Mouse (Mus musculus) adrenal gland, adult (tissue): ENCODE measurements around the gene Znhit6.
A peak's percentile ranks its signal among the peaks of the same experiment; 100 is the strongest.

Source experiments
- DNase-seq, 2 experiments: peaks; one replicate each; pipeline ENCODE4 v3.0.0; 2022 to 2023; ENCODE audit warnings: low spot score in 1 of 2; ENCODE audit not compliant: inconsistent age in 2 of 2

The Znhit6 gene

DNA sequence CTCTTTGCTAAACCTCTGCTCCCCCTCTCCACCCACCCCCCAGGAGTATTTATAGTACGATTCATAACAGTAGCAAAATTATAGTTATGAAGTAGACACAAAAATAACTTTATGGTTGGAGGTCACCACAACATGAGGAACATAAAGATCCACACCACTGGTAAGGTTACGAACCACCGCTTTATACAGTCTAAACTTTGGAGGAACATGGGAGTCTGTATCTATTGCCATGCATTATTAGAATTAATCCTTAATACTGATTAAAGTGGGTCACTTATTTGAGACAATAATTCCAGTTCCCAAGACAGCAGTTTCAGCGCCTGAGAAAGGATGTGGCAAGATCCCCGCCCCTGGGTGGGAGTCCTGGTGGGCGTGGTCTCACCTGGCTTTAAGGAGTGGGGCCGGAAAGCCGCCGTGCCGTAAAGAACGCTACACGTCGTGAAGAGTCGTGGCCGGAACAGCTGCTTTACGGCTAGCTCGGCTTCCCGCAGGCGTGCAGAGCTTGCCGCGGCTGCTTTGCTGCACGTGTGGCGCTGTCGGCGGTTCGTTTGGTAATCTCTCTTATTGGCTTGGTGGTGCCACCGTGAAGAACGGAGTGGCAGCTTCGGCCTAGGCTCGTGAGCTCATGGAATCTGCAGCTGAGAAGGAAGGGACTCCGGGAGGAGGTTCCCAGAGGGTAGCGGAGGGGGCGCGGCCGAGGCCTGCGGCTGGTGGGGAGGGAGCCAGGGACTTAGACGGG is at the start of gene Znhit6:
Znhit6 (plus strand) TSS at position 463 of the 739 bp plus-strand sequence.
- DNase-seq, result peak; percentile 93 to 97

DNA sequence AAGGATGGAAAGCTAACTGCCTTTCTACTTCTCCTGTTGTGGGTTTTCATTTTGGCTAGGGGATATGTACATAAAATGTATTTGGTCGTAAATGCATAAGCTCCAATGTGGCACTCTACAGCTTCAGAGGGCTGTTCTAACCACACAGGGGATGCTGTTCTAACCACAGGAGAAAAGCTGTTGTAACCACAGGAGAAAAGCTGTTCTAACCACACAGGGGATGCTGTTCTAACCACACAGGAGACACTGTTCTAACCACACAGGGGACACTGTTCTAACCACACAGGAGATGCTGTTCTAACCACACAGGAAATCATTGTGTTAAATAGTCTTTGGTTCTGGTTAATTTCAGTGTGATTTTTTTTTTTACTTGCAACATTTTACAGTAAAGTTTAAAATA is 38.1 kb upstream of the Znhit6 start:
- no peak for DNase-seq

DNA sequence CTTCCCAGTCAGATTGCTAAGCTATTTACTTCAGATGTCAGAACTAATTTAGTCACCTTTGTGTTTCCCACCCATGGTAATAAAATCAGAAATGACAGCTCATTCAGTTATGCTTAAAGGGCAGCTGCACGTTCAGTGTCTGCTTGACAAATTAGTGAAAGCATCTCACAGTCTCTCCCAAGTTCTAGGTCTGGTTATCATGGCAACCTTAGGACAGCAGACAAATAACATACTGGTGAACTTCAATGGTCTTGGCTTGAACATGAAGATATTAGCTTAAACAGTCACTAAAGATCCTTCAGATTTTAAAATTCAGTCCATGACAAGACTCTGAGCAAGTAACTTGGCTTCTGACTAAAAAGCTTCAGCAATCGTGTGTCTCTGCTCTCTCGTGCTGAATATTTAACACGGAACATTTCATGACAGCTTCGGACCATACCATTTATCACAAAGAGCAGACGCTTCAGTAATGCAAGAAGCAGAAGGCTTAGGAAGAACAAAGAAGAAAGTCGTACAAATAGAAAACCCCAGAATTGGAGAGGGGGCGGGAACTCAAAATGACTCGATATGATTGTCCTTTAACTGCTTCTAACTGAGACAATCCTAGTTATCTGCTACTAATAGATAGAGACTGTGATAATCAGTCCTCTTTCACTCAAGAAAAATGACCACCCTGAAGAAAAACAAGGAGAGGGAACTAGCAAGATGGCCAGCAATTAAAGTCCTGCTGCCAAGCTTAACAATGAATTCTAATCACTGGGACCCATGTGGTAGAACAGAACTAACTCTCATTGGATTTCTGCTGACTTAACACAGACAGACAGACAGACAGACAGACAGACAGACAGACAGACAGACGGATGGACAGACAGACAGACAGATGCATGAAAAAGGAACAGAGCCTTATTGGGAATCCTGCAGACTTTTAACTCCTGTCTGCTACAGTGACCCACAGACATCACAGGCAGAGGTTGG is 27.3 kb upstream of the Znhit6 start:
- DNase-seq, result no peak

DNA sequence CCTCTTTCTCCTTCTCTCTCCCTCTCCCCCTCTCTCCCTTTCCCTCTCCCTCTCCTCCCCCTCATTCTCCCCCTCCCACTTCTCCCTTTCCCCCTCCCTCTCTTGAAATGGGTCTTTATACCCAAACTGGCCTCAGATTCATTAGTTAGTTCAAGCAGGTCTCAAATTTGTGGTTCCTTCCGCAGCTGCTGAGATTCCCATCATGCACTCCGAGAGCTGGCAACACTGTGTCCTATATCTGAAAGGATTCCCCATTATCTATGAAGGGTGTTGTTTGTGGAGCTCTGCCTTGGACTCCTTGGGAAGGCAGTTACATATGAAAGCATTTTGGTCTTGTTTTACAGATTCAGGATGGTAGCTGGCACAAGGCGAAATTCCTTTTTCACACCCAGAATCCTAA is 25.8 kb upstream of the Znhit6 start:
- DNase-seq, result no peak

DNA sequence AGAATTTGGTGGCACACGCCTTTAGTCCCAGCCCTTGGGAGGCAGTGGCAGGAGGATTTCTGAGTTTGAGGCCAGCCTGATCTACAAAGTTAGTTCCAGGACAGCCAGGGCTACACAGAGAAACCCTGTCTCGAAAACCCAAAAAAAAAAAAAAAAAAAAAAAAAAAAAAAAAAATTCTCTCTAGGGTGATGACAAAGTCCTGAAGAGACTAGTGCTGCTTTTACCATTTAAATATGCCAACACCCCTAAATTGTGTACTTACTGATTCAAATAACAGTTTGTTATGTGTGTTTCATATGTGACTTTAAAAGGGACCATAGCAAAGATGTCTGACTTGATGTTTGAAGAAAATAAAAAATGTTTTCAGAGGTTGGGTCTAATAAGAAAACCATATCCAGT is 21.6 kb upstream of the Znhit6 start:
- no peak for DNase-seq

DNA sequence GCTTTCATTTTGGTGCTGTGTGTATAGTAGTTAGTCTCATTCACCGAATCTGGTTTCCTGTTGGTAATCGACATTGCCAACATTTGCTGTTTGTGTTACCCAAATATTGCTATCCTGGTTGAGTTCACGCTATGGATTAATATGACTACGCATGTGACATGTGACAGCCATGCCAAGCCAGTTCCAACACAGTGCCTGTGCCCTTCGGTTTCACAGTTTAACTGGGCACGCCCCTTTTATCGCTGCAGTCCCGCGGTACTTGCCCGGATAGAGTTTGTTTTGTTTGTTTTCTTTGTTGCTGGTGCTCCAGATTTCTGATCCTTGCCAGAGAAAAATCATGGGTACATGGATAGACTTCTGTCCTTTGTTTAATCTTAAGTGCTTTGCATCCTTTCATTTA is 19.8 kb upstream of the Znhit6 start:
- no peak for DNase-seq

DNA sequence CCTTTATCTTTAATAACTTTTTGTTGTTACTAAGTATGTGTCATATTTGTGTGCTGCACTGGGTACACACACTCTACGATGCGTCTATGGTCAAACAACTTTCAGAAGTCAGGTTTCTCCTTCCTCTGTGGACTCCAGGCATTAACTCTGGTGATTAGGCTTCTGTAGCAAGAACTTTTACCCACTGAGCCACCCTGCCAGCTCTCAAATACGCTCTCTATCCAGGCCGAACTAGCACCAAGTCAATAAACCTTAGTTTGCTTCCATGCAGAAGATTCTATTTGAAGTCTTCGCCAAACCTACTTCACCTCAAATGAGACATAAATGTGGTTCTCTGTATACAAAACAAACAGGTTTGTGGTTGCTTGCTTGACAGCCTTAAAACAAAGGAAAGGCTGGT is 16.3 kb upstream of the Znhit6 start:
- no peak for DNase-seq

DNA sequence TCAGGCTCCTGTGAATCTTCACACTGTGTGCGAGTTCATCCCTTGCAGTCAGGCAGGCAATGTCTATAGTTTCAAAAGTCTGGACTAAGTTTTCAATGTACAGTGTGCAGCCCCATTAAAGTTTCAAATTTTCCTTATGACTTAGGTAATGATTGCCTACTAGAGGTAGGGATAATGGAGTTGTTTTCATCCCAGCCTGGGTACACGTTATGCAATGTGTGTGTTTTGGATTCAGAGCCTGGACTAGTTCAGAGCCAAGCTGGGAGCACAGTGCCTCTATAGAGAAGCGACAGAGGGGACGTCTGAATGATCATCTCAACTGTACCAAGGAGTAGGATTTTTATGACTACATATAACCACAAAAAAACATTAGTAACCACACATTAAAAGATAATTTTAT is 15.9 kb upstream of the Znhit6 start:
- DNase-seq, result no peak

DNA sequence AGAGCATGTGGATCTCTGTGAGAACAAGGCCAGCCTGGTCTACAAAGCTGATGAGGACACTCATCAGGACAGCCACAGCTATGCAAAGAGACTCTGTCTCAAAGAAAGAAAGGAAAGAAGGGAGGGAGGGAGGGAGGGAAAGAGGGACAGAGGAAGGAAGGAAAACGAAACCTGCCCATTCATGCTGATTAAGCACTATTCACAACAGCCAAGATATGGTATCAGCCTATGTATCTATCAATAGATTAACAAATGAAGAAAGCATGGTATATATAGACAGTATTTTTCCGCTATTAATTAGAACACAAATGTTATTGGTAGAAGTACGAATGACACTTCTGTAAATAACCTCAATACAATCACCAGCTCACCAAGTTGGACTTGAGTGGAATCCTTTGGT is 1.5 kb upstream of the Znhit6 start:
- DNase-seq, result no peak

DNA sequence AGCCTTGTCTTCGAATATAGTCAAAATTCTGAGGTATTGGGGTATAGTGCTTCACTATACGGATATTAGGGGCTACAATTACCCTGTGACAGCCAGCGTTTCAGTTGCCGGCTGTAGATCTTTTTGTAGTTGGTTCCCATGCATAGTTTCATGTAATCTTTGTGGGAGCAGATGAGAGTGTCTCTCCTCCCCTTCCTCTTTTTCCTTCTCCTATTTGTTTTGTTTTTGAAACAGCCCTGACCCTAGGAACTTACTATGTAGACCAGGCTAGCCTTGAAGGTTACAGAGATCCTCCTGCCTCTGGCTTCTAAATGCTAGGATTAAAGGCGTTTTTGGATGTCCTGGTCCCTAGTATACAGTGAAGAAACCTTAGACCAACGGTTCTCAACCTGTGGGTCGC is 665 bp upstream of the Znhit6 start:
- no peak for DNase-seq

DNA sequence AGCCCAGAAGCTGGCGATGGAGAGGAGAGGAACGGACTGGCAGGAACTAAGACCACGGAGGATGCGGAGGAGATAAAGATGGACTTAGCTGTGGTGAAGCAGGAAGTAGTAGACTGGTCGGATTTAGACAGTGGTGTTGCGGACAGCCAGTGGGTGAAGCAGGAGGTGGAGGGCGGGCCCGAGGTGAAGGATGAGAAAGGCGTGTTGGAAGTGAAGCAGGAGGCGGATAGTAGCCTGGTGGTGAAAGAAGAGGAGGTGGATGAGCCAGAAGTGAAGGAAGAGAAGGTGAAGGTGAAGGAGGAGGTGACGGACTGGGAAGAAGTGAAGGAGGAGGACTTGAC is 447 bp downstream of the Znhit6 start:
- no peak for DNase-seq

DNA sequence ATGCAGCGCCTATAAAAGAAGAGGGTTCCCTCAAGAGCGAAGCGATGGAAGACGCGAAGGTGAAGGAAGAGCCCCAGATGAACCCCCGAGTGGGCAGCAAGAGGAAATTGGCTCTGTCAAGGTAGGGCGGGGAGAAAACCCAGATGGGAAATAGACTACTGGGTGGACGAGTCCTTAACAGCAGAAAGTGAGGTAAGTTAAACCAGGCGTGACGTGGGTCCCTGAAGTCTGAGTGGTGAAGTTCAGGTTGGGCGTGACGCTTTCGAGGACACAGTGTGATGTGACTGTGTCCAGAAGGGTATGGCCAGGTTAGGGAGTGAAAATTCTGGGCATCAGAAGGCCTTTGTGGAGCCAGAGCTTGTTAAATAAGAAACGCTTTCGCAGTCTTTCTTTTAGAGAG is 871 bp downstream of the Znhit6 start:
- DNase-seq, result no peak

DNA sequence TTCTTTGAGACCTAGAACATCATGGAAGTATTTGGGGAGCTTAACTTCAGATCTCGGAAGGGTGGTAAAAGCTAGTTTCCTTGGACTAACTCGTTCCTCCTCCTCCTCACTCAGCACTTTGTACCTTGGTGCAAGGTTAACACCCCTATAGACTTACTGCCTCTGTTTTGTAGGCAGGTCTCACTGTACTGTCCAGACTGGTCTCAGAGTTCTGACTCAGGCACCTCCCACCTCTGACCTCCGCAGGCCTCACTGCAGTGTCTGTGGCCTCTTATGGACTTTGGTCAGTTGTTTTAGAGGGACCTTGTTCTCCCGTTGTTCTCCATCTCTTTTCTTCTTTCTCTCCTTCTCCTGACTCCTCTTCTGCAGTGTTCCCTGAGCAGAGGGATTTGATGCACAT is 7.0 kb downstream of the Znhit6 start:
- DNase-seq, result no peak

DNA sequence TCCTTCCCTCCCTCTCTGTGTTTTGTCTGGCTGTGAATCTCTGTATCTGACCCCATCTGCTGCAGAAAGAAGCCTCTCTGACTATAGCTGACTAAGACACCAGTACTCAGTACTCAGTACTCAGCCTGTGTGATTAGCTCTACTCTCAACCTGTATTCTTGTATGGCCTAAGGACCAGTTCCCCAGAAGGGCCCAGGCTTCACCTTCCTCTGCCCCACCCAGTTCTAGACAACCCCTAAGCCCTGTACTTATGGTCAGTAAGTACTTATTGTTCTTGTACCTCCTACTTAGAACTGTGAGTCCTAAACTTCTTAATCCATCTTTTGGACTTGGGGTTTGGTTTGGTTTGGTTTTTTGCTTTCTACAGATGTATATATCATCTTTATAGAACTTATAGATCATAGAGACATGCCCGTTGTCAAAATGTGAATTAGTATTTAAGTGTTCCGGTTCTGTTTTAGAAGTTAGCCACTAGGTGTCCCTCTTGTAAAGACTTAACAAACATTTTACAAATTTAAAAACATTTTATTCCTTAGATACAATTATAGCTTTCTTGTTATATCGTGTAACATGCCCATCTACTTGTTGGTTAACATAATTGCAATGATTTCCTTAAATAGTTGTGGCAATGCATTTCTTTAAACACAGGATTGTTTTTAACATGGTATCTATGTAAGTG is 7.7 kb downstream of the Znhit6 start:
- peak in 1 of 2 experiments; percentile 32 for DNase-seq

DNA sequence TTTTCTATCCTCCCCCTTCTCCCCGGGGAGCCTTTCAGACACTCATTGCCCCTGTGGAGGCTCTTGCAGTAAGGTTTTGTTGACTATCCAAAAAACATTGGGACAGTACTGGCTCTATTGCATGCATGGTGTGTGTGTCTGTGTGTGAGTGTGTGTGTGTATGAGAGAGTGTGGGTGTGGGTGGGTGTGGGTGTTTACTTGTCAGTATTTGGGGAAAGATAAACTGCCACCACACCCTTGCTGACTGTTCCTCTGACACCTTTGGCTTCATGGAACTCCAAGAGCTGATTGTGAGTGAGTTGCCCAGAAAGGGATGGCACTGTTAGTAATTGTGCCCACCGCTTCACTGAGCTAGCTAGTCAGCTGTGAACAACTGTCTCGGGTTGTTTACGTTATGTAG is 14.6 kb downstream of the Znhit6 start:
- DNase-seq, result no peak

DNA sequence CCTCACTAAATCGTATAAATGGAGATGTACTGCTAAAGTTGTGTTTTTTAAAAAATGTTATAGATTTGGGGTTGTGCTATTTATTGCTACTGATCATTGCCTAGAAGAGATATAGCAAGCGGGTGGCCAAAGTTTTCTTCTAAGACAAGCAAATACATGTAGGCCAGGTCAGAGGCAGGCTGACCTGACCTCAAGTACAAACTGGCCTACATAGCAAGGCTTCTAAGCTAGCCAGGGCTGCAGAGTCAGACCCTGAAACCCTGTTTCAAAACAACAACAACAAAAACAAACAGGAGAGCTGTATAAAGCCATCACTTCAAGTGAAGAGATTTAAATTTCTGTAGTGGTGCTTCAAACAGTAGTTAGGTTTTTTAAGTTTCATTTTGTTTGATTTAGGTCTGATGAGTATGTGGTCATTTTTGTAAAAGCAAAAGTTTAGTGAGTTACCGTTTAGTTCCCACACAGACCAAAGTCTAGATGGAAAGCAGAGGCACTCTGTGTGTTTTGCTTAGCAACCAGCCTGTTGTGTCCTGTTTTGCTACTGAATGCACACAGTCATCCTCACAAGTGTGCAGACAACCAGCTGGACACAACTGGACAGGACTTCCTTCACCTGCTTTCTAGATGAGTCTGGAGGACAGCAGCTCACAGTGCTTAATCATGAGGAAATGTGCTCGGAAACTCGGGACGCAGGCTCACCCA is 16.0 kb downstream of the Znhit6 start:
- no peak for DNase-seq

DNA sequence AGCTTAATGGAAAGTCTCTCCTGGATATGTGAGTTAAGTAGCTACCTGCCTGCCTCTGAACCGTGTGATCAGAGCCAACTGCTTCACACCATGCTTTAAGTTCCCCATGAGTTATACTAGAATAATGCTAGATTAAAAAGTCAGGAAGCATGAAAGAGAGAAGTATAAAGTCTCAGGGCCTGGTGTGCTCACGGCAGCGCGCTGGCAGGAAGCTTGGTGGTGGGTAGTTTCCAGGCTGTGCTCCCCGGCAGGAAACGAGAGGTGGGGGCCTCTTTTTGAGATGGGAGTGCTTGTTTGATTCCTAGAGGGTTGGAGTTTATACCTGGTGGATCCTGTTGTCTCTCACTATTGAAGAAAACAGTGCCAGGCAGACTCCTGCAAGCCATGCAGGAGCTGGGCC is 19.3 kb downstream of the Znhit6 start:
- no peak for DNase-seq

DNA sequence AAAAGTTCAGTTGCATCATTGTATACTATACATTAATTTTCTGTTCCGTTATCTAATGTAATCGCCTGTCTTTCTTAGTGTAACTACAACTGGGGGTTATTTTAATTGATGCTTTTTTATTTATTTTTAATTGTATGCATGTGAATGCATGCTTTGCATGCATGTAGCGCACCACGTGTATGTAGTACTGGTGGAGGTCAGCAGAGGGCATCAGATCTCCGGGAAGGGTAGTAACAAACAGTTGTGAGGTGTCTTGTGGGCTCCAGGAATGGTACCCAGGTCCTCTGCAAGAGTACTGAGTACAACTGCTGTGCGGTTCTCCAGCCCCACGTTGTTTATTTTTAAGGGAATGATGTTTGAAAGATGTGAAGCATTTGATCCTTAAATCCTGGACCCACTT is 23.1 kb downstream of the Znhit6 start:
- no peak for DNase-seq

DNA sequence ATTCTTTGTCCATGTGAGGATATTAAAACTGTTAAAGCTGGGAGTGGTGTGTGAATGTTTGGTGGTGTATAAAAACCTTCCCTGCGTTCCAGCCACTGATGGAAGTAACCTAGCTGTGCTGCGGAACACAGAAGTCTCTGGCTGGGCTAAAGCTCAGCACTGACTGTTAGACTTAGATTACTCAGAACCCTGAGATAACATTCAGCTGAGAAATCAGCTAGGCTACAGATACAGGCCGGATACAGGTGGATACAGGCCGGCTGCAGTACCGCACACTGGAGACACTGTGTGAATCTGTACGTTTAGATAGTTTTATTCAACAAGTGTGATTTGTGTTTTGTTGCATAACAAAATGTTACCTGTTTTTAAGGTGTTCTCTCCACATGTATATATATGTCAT is 24.8 kb downstream of the Znhit6 start:
- DNase-seq, result no peak

DNA sequence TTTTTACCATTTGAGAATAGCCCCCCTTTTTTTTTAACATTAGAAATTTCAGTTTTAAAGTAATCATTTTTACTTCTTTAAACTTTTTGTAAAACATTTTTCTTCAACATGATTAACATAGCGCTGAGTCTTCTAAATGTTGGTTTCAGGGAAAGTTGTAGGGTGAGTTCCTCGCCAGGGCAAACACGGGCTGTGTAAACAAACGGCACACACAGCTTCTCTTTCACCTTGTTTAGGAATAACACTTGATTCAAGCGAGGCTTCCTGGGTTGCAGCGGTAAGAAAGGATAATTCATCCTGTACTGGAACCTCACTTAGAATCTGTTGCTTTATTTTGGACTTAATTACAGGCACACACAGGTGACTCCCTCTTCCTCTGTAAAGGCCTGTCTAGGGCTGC is 25.3 kb downstream of the Znhit6 start:
- no peak for DNase-seq
